Mouse (Mus musculus) limb, embryonic 14.5 days (tissue): ENCODE data around the gene Dgkg. TPM values are rescaled to one million over a fixed set of nuclear protein-coding genes. Genes with fewer than 3 reads are reported as not detected.
A peak's percentile ranks its signal among the peaks of the same experiment; 100 is the strongest.

Source experiments
- ATAC-seq: fragments of 200-750 bp; cut with Nextera tagmentation; 2 replicates; pipeline ENCODE4 v1.8.0; 2017; ENCODE audit warnings: low read depth, moderate number of reproducible peaks, moderate TSS enrichment; ENCODE audit not compliant: low FRiP score
- DNase-seq: peaks from one replicate; pipeline ENCODE4 v3.0.0-alpha.2; 2015; ENCODE audit warnings: low spot score
- H3K27ac ChIP-seq: fragments of 300-500 bp; sonication (generic); replicated peaks from 2 replicates; pipeline ENCODE4 v1.5.1; 2014; ENCODE audit warnings: low read depth, mild to moderate bottlenecking, low read length, moderate library complexity, mixed read lengths
- H3K27me3 ChIP-seq: fragments of 300-500 bp; sonication (generic); 2 replicates; pipeline ENCODE4 v1.6.1; 2014; ENCODE audit warnings: low read length, mixed read lengths; ENCODE audit not compliant: control insufficient read depth, insufficient read depth
- H3K36me3 ChIP-seq: fragments of 300-500 bp; sonication (generic); 2 replicates; pipeline ENCODE4 v1.6.1; 2014; ENCODE audit warnings: mild to moderate bottlenecking, low read length, moderate library complexity, mixed read lengths; ENCODE audit not compliant: control insufficient read depth, insufficient read depth
- H3K4me1 ChIP-seq: fragments of 300-500 bp; sonication (generic); 2 replicates; pipeline ENCODE4 v1.6.1; 2014; ENCODE audit warnings: antibody characterized with exemption, low read length, mixed read lengths; ENCODE audit not compliant: control insufficient read depth, insufficient read depth
- H3K4me2 ChIP-seq: fragments of 300-500 bp; sonication (generic); replicated peaks from 2 replicates; pipeline ENCODE4 v1.6.1; 2014; ENCODE audit warnings: low read depth, mild to moderate bottlenecking, low read length, moderate library complexity; ENCODE audit not compliant: severe bottlenecking
- H3K4me3 ChIP-seq: fragments of 300-500 bp; sonication (generic); replicated peaks from 2 replicates; pipeline ENCODE4 v1.5.1; 2014; ENCODE audit warnings: low read length
- H3K9ac ChIP-seq: fragments of 300-500 bp; sonication (generic); 2 replicates; pipeline ENCODE4 v1.6.1; 2014; ENCODE audit warnings: mild to moderate bottlenecking, low read depth, low read length, moderate library complexity; ENCODE audit not compliant: severe bottlenecking
- H3K9me3 ChIP-seq: fragments of 300-500 bp; sonication (generic); 2 replicates; pipeline ENCODE4 v1.6.1; 2016; ENCODE audit warnings: low read length; ENCODE audit not compliant: control insufficient read depth
- POLR2A ChIP-seq: fragments of 200-500 bp; IDR thresholded peaks from 2 replicates; pipeline ENCODE4 v1.8.0; 2012; ENCODE audit warnings: inconsistent platforms, mild to moderate bottlenecking, moderate library complexity, borderline replicate concordance; ENCODE audit not compliant: insufficient read depth, insufficient read length; ENCODE audit errors: extremely low read depth
- WGBS: fragments of 180-500 bp; shearing (Covaris S2); extraction: QIAGEN DNeasy Blood & Tissue Kit; methylation state at CpG from one replicate; pipeline ENCODE4 v1.1.7; 2014; 5-methylcytosine and 5-hydroxymethylcytosine counted together
- polyA plus RNA-seq, 2 experiments: library from polyadenylated mRNA; depleted of rRNA in 1 of 2; stranded (reverse) in 1 of 2; unstranded in 1 of 2; fragments of >200 nt; fragmentation: Nextera tagmentation in 1 of 2; extraction: Ambion mirVana in 1 of 2; gene quantifications; 2 replicates each; pipeline versions ENCODE4 v1.2.1 to v1.2.3; 2012 to 2014

Dgkg gene
- polyA plus RNA-seq, 2 experiments = 0.08 to 0.26 TPM

DNA sequence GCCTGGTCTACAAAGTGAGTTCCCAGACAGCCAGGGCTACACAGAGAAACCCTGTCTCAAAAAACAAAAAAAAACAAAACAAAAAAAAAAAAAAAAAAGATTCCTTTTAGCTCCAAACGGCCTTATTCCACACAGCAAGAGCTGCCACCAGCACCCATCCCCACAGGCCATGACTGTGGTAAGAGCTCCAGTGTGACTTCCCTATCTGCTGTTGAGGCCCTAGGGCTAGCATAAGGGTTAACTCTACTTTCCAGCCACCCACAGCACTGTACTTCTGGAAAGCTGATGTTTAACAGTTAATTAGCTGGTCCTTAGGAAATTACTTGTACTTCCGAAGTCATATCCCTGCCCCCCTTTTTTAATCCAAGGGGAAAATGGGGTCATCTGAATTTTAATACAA lies 225.7 kb downstream of the Dgkg start:
- Histone ChIP-seq H3K9ac (no peak overlapping the region), H3K27ac (no peak overlapping the region), H3K9me3 (no peaks in the 10 kb centered on the region), H3K4me1 (peaks cover 34% of the 10 kb centered on the region), H3K4me2 (no peak overlapping the region), H3K27me3 (no peaks in the 10 kb centered on the region), H3K36me3 (peaks cover 11% of the 10 kb centered on the region), H3K4me3 (no peak overlapping the region)
- WGBS = 59% methylated on average over 2 of the region's 2 CpGs
- no peak for DNase-seq
- TF ChIP-seq POLR2A = no peak
- ATAC-seq = no peak

DNA sequence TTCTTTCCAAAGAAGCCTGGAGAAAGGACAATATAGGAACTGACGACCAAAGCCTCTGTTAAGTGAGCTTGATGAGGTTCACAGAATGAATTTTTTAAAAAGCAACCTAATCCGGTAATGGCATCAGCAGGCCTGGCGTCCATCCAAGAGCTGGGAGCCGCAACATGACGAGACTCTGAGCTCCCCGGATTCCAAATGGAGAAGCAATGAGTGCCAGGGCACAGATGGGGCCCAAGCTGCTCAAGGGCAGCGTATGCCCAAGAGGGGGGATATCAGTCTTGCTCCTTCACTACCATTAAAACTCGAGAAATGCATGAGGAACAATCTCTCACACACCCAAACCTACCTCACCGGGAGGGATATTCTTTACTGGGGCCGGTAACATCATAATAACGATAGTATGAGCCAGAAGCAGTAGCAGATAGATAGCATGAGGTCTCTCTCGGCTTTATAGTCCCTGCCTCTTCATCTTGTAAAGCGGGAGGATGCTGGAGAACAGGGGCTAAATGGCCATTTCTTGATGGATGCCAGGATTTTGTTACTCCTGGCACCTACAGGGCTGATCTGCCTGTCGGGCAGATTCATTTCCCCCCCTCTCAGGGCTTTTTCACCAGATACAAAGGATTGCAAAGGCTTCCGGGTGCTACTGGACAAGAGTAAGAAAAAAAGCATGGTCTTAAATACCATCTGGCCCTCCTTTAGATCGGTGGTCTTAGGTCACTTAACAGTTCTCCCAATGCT lies 226.6 kb downstream of the Dgkg start:
- Histone ChIP-seq H3K4me3 (no peak overlapping the region), H3K4me1 (peaks cover 34% of the 10 kb centered on the region), H3K4me2 (no peak overlapping the region), H3K36me3 (peaks cover 13% of the 10 kb centered on the region), H3K27ac (0 out of 2 replicates have a peak overlapping the region, but pooled peaks have one; percentile 46), H3K9me3 (no peaks in the 10 kb centered on the region), H3K27me3 (no peaks in the 10 kb centered on the region), H3K9ac (no peak overlapping the region)
- 54% methylated on average over 16 of the region's 16 CpGs for WGBS
- DNase-seq (peak; percentile 27), ATAC-seq (no peak)
- no peak for TF ChIP-seq POLR2A

DNA sequence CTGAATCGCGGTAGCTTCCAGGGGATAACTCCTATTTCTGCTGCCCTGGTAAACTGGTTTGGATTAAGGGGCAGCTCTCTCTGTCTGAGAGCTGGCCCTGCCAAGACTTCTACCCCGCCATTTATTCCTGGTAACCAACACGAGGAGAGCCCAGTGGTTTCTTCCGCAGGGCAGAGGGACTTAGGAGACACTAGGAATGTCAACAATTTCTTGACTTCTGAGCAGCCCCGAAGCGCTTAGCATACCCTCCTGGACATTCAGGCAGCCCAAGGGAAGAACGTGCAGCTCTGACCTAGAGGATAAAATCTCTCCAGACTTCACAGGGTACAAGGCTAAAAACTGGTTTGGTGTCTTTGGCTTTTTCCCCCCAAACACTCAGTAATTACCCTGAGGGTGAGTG lies 227.6 kb downstream of the Dgkg start:
- Histone ChIP-seq H3K36me3 (peaks cover 18% of the 10 kb centered on the region), H3K4me1 (peaks cover 34% of the 10 kb centered on the region), H3K4me3 (no peak overlapping the region), H3K4me2 (peak overlapping the region; percentile 32), H3K27me3 (no peaks in the 10 kb centered on the region), H3K9me3 (no peaks in the 10 kb centered on the region), H3K27ac (peak overlapping the region; percentile 53), H3K9ac (0 out of 2 replicates have a peak overlapping the region, but pooled peaks have one; percentile 21)
- ATAC-seq (no peak), DNase-seq (no peak)
- WGBS = 22% methylated on average over 8 of the region's 8 CpGs
- TF ChIP-seq POLR2A = no peak

DNA sequence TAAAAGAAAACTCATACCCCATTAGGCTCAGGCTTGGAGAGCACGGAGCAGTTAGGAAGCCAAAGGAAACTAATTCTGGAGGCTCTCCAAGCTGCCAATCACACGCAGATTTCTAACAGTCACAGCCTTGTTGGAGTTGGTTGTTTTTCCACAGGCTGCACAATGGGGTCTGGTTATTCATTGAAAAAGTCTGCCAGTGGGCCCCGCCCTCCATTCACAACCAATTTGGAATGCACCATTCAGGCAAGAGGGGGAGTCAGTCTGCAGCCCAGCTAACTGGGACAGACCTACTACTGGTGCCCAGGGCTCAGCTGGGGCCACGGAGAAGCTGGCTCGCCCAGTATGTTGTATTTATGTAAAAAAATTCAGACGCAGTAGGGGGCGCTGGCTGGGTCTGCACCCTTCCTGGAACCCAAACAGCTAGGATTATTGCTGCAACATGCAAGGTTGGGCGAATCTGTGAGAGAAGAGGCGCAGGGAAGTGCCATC lies 228.1 kb downstream of the Dgkg start:
- H3K27ac ChIP-seq = peak overlapping the region; percentile 53
- WGBS = 10% methylated on average over 9 of the region's 9 CpGs
- ATAC-seq = peak; percentile 90
- H3K4me1 ChIP-seq = peaks cover 30% of the 10 kb centered on the region
- no peak for TF ChIP-seq POLR2A
- H3K9me3 ChIP-seq = no peaks in the 10 kb centered on the region
- DNase-seq = peak; percentile 95
- no peaks in the 10 kb centered on the region for H3K27me3 ChIP-seq
- H3K36me3 ChIP-seq = peaks cover 18% of the 10 kb centered on the region
- 0 out of 2 replicates have a peak overlapping the region, but pooled peaks have one; percentile 21 for H3K9ac ChIP-seq
- H3K4me2 ChIP-seq = peak overlapping the region; percentile 32
- no peak overlapping the region for H3K4me3 ChIP-seq

DNA sequence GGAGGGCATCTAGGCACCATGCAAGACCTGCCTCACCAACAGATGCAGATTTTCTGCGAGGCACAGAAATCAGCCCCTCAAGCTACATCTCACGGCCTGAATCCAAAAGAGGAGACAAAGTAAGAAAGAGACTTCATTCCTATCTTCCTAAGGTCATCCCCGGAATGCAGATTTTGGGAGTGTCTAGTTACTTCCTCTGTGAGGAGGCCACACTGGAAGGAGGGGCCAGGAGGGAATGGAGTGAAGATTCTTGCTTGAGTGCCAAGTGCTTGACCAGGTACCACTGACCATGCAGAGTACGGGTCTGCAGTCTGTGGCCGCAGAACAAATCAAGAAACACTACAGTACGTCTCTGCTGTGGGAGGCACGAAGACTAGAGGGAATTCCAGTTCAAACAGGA lies 230.2 kb downstream of the Dgkg start:
- peaks cover 23% of the 10 kb centered on the region for H3K36me3 ChIP-seq
- H3K4me2 ChIP-seq = no peak overlapping the region
- no peak overlapping the region for H3K9ac ChIP-seq
- H3K9me3 ChIP-seq = no peaks in the 10 kb centered on the region
- no peak for ATAC-seq
- H3K4me3 ChIP-seq = no peak overlapping the region
- no peak overlapping the region for H3K27ac ChIP-seq
- DNase-seq = no peak
- H3K27me3 ChIP-seq = no peaks in the 10 kb centered on the region
- no peak for TF ChIP-seq POLR2A
- peaks cover 30% of the 10 kb centered on the region for H3K4me1 ChIP-seq
- 83% methylated on average over 7 of the region's 7 CpGs for WGBS
